Mouse (Mus musculus) olfactory bulb, adult 2 months (tissue): ENCODE measurements around the gene Tmco1. TPM values are rescaled to one million over a fixed set of nuclear protein-coding genes. Genes with fewer than 3 reads are reported as not detected.
"Not testable (repeated sequence)": the region's sequence is repeated elsewhere in the genome, so short reads cannot be mapped to it uniquely, and the experiment has no call there.

ENCODE experiments used
- H3K27ac ChIP-seq: fragments of 200-500 bp; 2 replicates; pipeline ENCODE4 v1.5.1; 2012; ENCODE audit warnings: low read depth, low read length; ENCODE audit not compliant: insufficient read depth
- H3K4me1 ChIP-seq: fragments of 200-500 bp; 2 replicates; pipeline ENCODE4 v1.6.1; 2012; ENCODE audit warnings: low read length; ENCODE audit not compliant: control insufficient read depth, insufficient read depth
- H3K4me3 ChIP-seq: fragments of 200-500 bp; 2 replicates; pipeline ENCODE4 v1.5.1; 2012; ENCODE audit warnings: mild to moderate bottlenecking, low read depth, low read length, moderate library complexity; ENCODE audit not compliant: insufficient read depth
- CTCF ChIP-seq: fragments of 200-500 bp; IDR thresholded peaks from 2 replicates; pipeline ENCODE4 v1.5.1; 2012; ENCODE audit warnings: low read depth, mild to moderate bottlenecking, low read length, moderate library complexity; ENCODE audit not compliant: insufficient read depth
- POLR2A ChIP-seq: fragments of 200-500 bp; IDR thresholded peaks from 2 replicates; pipeline ENCODE4 v1.6.1; 2012; ENCODE audit warnings: mild to moderate bottlenecking, low read depth, low read length, moderate library complexity; ENCODE audit not compliant: insufficient read depth
- WGBS: fragments of 180-500 bp; shearing (Covaris S2); methylation state at CpG from one replicate; pipeline ENCODE4 v1.1.7; 2018; 5-methylcytosine and 5-hydroxymethylcytosine counted together
- polyA plus RNA-seq: library from polyadenylated mRNA; stranded (reverse); fragments of >200 nt; gene quantifications from 2 replicates; pipeline ENCODE4 v1.2.4, GENCODE M21; 2012; ENCODE audit warnings: low replicate concordance; ENCODE audit not compliant: missing spikeins, insufficient read depth, insufficient read length

The Tmco1 gene
- polyA plus RNA-seq, 1 experiment = not detected

DNA sequence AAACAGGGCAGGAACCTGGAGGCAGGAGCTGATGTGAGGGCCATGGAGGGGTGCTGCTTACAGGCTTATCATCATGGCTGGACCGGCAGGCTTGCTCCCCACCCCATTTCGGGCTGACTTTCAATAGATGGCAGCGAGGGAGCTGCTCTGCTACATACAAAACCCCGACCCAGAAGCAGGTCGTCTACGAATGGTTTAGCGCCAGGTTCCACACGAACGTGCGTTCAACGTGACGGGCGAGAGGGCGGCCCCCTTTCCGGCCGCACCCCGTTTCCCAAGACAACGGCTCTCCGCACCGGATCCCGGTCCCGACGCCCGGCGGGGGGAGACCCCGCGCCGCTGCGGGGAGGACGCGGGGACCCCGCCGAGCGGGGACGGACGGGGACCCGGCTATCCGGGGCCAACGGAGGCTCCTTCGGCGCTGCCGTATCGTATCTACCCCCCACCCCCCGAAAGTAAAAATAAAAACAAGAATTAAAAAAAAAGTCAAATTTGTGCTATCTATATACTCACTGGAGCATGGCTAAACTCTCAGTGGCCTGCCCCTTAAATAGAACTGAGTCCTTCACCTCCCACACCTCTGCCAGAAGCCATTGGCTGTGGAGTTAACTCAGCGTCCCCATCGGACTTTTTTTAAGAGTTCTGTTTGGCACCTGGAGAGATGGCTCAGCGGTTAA is 32.1 kb downstream of the Tmco1 start:
- Histone ChIP-seq H3K27ac (no peak overlapping the region), H3K4me1 (no peaks in the 10 kb centered on the region; the same call in 1 of the 2 replicates), H3K4me3 (peak overlapping the region; percentile 46)
- TF ChIP-seq POLR2A (no peak), CTCF (no peak)
- 2% methylated on average over 47 of the region's 47 CpGs for WGBS

GRCm38 (mm10) chr1:167340910-167341528 is 32.8 kb downstream of the Tmco1 start:
- no peak overlapping the region for H3K4me3 ChIP-seq
- H3K4me1 ChIP-seq = no peaks in the 10 kb centered on the region; the same call in 1 of the 2 replicates
- TF ChIP-seq POLR2A (no peak), CTCF (no peak)
- 92% methylated on average over 3 of the region's 3 CpGs for WGBS
- no peak overlapping the region for H3K27ac ChIP-seq

- Histone ChIP-seq H3K27ac (no peak overlapping the region), H3K4me1 (no peaks in the 10 kb centered on the region; the same call in 1 of the 2 replicates), H3K4me3 (no peak overlapping the region)
- WGBS = 89% methylated on average over 10 of the region's 10 CpGs
- TF ChIP-seq CTCF = no peak
- no peak for TF ChIP-seq POLR2A
Observed at GRCm38 (mm10) chr1:167342831-167343230, 34.7 kb downstream of the Tmco1 start.

DNA sequence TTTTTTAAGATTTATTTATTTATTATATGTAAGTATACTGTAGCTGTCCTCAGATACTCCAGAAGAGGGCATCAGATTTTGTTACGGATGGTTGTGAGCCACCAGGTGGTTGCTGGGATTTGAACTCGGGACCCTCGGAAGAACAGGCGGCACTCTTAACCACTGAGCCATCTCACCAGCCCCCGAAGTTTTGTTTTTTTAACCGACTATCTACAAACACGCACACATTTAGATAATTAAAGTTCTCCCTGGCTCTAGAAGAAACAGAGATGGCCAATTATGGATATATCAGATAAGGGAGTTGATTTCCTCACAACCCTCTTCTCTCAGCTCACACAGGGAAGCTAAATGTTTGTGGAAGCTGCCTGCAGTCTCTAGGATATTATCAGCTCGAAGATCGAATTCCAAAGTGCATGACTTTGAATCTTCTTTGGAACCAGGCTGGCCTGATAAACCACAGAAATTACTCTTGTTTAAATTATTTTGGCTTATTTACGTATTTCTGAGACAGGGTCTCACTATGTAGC is 37.9 kb downstream of the Tmco1 start:
- WGBS = 96% methylated on average over 10 of the region's 10 CpGs
- not testable (repeated sequence) for H3K4me1 ChIP-seq, H3K4me3 ChIP-seq, H3K27ac ChIP-seq

DNA sequence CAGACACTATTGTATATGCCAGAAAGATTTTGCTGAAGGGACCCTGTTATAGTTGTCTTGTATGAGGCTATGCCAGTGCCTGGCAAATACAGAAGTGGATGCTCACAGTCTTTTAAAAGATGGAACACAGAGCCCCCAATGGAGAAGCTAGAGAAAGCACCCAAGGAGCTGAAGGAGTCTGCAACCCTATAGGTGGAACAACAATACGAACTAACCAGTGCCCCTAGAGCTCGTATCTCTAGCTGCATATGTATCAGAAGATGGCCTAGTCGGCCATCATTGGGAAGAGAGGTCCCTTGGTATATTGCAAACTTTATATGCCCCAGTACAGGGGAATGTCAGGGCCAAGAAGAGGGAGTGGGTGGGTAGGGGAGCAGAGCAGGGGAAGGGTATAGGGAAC is 41.0 kb downstream of the Tmco1 start:
- not testable (repeated sequence) for H3K27ac ChIP-seq, H3K4me3 ChIP-seq, H3K4me1 ChIP-seq
- WGBS = 63% methylated on average over 3 of the region's 3 CpGs

DNA sequence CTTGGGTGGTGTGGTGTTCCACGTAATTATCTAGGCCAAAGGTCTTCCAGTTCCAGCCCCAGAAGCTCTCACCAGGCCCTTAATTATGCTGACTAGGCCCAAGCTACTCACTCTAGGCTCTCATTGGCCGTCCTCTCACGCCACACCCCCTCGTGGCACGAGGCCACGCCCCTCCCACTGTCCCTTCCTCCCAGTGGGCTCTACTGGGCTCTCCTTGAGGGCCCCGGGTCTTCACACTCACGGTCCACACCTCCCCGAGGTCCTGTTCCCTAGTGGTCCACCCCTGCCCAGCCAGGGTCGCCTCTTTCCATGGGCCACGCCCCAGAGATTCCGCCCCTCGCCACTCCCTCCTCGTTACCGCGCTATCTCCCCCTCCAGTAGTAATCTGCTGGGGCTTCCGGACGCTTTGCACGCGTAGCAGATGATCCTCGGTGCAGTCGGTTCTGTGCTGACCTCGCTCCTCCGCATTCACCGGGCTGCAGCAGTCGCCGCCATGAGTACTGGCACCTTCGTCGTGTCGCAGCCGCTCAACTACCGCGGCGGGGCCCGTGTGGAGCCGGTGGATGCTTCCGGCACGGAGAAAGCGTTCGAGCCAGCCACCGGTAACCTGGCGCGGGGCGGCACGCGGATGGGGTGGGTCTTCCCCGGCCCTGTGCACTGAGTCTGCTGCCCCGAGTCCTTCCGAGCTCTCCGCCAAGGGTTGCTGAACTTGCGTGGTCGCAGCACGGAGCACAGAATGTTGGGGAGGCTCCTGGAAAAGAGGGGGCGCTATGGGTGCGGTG is 41.8 kb downstream of the Tmco1 start, which contains the start of gene Aldh9a1:
Aldh9a1 (plus strand) TSS at position 177 of the 782 bp plus-strand sequence.
- under 1% methylated on average over 55 of the region's 55 CpGs for WGBS
- Histone ChIP-seq H3K4me1 (peaks cover 2% of the 10 kb centered on the region), H3K27ac (peak within 1 kb of the TSS; percentile 77), H3K4me3 (peak within 1 kb of the TSS; percentile 96)
- TF ChIP-seq POLR2A = peak; percentile 50
- 0 out of 2 replicates have a peak, but pooled peaks have one; percentile 18 for TF ChIP-seq CTCF

GRCm38 (mm10) chr1:167350597-167351415 is 42.6 kb downstream of the Tmco1 start:
- Histone ChIP-seq H3K27ac (no peak overlapping the region), H3K4me3 (peak overlapping the region; percentile 96), H3K4me1 (peaks cover 2% of the 10 kb centered on the region)
- 25% methylated on average over 13 of the region's 13 CpGs for WGBS
- TF ChIP-seq CTCF (no peak), POLR2A (no peak)

DNA sequence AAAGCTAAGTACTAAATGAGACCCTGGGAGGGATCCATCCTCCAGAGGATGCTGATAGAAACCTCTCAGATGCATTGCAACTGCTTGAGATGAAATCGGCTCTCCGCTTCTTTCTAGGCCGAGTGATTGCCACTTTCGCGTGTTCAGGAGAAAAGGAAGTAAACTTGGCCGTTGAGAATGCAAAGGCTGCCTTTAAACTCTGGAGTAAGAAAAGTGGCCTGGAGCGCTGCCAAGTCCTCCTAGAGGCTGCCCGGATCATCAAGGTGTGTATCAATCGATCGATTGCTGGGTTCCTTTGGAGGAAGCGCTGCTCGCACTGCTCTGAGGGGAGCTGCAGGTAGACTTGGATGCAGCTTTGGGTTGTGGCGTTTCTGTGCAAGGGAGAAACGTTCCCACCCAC is 44.2 kb downstream of the Tmco1 start:
- Histone ChIP-seq H3K4me3 (no peak overlapping the region), H3K4me1 (peaks cover 2% of the 10 kb centered on the region), H3K27ac (no peak overlapping the region)
- 85% methylated on average over 14 of the region's 14 CpGs for WGBS
- TF ChIP-seq POLR2A (no peak), CTCF (no peak)

- no peak overlapping the region for H3K4me3 ChIP-seq
- no peaks in the 10 kb centered on the region for H3K4me1 ChIP-seq
- 93% methylated on average over 9 of the region's 9 CpGs for WGBS
- H3K27ac ChIP-seq = no peak overlapping the region
- no peak for TF ChIP-seq CTCF
Observed at GRCm38 (mm10) chr1:167357387-167357786, 49.2 kb downstream of the Tmco1 start.
